Mouse (Mus musculus) neural tube, embryonic 11.5 days (tissue): ENCODE measurements around the gene Gm21964. TPM values are rescaled to one million over a fixed set of nuclear protein-coding genes. Genes with fewer than 3 reads are reported as not detected.

Experiments
- ATAC-seq: fragments of 200-750 bp; cut with Nextera tagmentation; 2 replicates; pipeline ENCODE4 v1.8.0; 2017; ENCODE audit warnings: moderate number of reproducible peaks, mild to moderate bottlenecking, moderate TSS enrichment, moderate library complexity; ENCODE audit not compliant: insufficient read depth, low FRiP score, low TSS enrichment
- DNase-seq: peaks from one replicate; pipeline ENCODE4 v3.0.0-alpha.2; 2015; ENCODE audit warnings: low spot score
- H3K27ac ChIP-seq: fragments of 300-500 bp; sonication (generic); 2 replicates; pipeline ENCODE4 v1.5.1; 2014; ENCODE audit warnings: low read depth, mild to moderate bottlenecking, low read length
- H3K27me3 ChIP-seq: fragments of 300-500 bp; sonication (generic); 2 replicates; pipeline ENCODE4 v1.6.1; 2014; ENCODE audit warnings: mild to moderate bottlenecking, low read length, mixed read lengths; ENCODE audit not compliant: control insufficient read depth, insufficient read depth
- H3K36me3 ChIP-seq: fragments of 300-500 bp; sonication (generic); 2 replicates; pipeline ENCODE4 v1.6.1; 2014; ENCODE audit warnings: mild to moderate bottlenecking, low read length, moderate library complexity, mixed read lengths; ENCODE audit not compliant: control insufficient read depth, insufficient read depth
- H3K4me1 ChIP-seq: fragments of 300-500 bp; sonication (generic); 2 replicates; pipeline ENCODE4 v1.6.1; 2014; ENCODE audit warnings: low read length, mixed read lengths; ENCODE audit not compliant: control insufficient read depth, insufficient read depth
- H3K4me2 ChIP-seq: fragments of 300-500 bp; sonication (generic); 2 replicates; pipeline ENCODE4 v1.6.1; 2014; ENCODE audit warnings: low read depth, mild to moderate bottlenecking, moderate library complexity
- H3K4me3 ChIP-seq: fragments of 300-500 bp; sonication (generic); 2 replicates; pipeline ENCODE4 v1.5.1; 2014; ENCODE audit warnings: low read depth, low read length
- H3K9ac ChIP-seq: fragments of 300-500 bp; sonication (generic); 2 replicates; pipeline ENCODE4 v1.6.1; 2014; ENCODE audit warnings: mild to moderate bottlenecking, low read length
- H3K9me3 ChIP-seq: fragments of 300-500 bp; sonication (generic); 2 replicates; pipeline ENCODE4 v1.6.1; 2016; ENCODE audit warnings: low read length; ENCODE audit not compliant: control insufficient read depth
- WGBS: fragments of 180-500 bp; shearing (Covaris S2); extraction: QIAGEN DNeasy Blood & Tissue Kit; methylation state at CpG from one replicate; pipeline ENCODE4 v1.1.7; 2014; 5-methylcytosine and 5-hydroxymethylcytosine counted together
- polyA plus RNA-seq: library from polyadenylated mRNA; unstranded; fragments of >200 nt; fragmentation: Nextera tagmentation; extraction: Ambion mirVana; gene quantifications from 2 replicates; pipeline ENCODE4 v1.2.1, GENCODE M21; 2014

Gene Gm21964
- polyA plus RNA-seq: not detected in 2 replicates

- ATAC-seq: no peak
These were observed at the start of gene Gm21964 for GRCm38 (mm10) chr8:110100907-110101306. Gm21964 (plus strand) TSS chr8:110101207.

GRCm38 (mm10) chr8:110051208-110051607, 49.8 kb upstream of the Gm21964 start:
- H3K4me1 ChIP-seq: no peaks in the 10 kb centered on the region
- no peaks in the 10 kb centered on the region for H3K27me3 ChIP-seq
- H3K4me3 ChIP-seq: no peak overlapping the region
- no peaks in the 10 kb centered on the region for H3K36me3 ChIP-seq
- no peak overlapping the region for H3K9ac ChIP-seq
- H3K4me2 ChIP-seq: no peak overlapping the region
- ATAC-seq: no peak
- 82% methylated on average over 6 of the region's 6 CpGs for WGBS
- H3K9me3 ChIP-seq: no peaks in the 10 kb centered on the region
- DNase-seq: no peak
- no peak overlapping the region for H3K27ac ChIP-seq

More at GRCm38 (mm10) chr8:110100907-110101306, at the start of gene Gm21964:
- Histone ChIP-seq H3K36me3 (no peaks in the 10 kb centered on the region), H3K27ac (no peak within 1 kb of the TSS), H3K9me3 (no peaks in the 10 kb centered on the region), H3K4me2 (no peak within 1 kb of the TSS), H3K27me3 (no peaks in the 10 kb centered on the region), H3K4me3 (no peak within 1 kb of the TSS), H3K9ac (no peak within 1 kb of the TSS), H3K4me1 (no peaks in the 10 kb centered on the region)
- WGBS: 89% methylated on average over 10 of the region's 12 CpGs
- no peak for DNase-seq

GRCm38 (mm10) chr8:110058207-110058606, 42.8 kb upstream of the Gm21964 start:
- no peaks in the 10 kb centered on the region for H3K4me1 ChIP-seq
- no peak overlapping the region for H3K9ac ChIP-seq
- H3K4me2 ChIP-seq: no peak overlapping the region
- no peak overlapping the region for H3K27ac ChIP-seq
- no peak overlapping the region for H3K4me3 ChIP-seq
- WGBS: 85% methylated on average over 8 of the region's 8 CpGs
- H3K27me3 ChIP-seq: no peaks in the 10 kb centered on the region
- H3K9me3 ChIP-seq: no peaks in the 10 kb centered on the region
- no peak for DNase-seq
- H3K36me3 ChIP-seq: no peaks in the 10 kb centered on the region
- ATAC-seq: no peak

- ATAC-seq (no peak), DNase-seq (no peak)
- H3K9me3 ChIP-seq: no peaks in the 10 kb centered on the region
- no peaks in the 10 kb centered on the region for H3K36me3 ChIP-seq
- H3K4me3 ChIP-seq: no peak overlapping the region
- H3K4me1 ChIP-seq: no peaks in the 10 kb centered on the region
- 73% methylated on average over 9 of the region's 9 CpGs for WGBS
- H3K27me3 ChIP-seq: no peaks in the 10 kb centered on the region
- H3K27ac ChIP-seq: no peak overlapping the region
- no peak overlapping the region for H3K9ac ChIP-seq
- H3K4me2 ChIP-seq: no peak overlapping the region
These were observed 36.8 kb upstream of the Gm21964 start for GRCm38 (mm10) chr8:110064161-110064560.

GRCm38 (mm10) chr8:110064606-110065365, 36.2 kb upstream of the Gm21964 start:
- no peaks in the 10 kb centered on the region for H3K9me3 ChIP-seq
- DNase-seq (no peak), ATAC-seq (no peak)
- H3K4me3 ChIP-seq: no peak overlapping the region
- no peak overlapping the region for H3K9ac ChIP-seq
- no peaks in the 10 kb centered on the region for H3K36me3 ChIP-seq
- no peaks in the 10 kb centered on the region for H3K27me3 ChIP-seq
- WGBS: 91% methylated on average over 18 of the region's 18 CpGs
- no peak overlapping the region for H3K27ac ChIP-seq
- H3K4me1 ChIP-seq: no peaks in the 10 kb centered on the region
- no peak overlapping the region for H3K4me2 ChIP-seq

GRCm38 (mm10) chr8:110065676-110066075, 35.3 kb upstream of the Gm21964 start:
- ATAC-seq: no peak
- WGBS: 87% methylated on average over 4 of the region's 4 CpGs
- Histone ChIP-seq H3K27ac (no peak overlapping the region), H3K9ac (no peak overlapping the region), H3K4me2 (no peak overlapping the region), H3K9me3 (no peaks in the 10 kb centered on the region), H3K36me3 (no peaks in the 10 kb centered on the region), H3K4me1 (no peaks in the 10 kb centered on the region), H3K27me3 (no peaks in the 10 kb centered on the region), H3K4me3 (no peak overlapping the region)
- no peak for DNase-seq

- Histone ChIP-seq H3K36me3 (no peaks in the 10 kb centered on the region), H3K4me3 (no peak overlapping the region), H3K27me3 (no peaks in the 10 kb centered on the region), H3K4me1 (no peaks in the 10 kb centered on the region), H3K9me3 (no peaks in the 10 kb centered on the region), H3K27ac (no peak overlapping the region), H3K9ac (no peak overlapping the region), H3K4me2 (no peak overlapping the region)
- DNase-seq (no peak), ATAC-seq (no peak)
- WGBS: 91% methylated on average over 4 of the region's 4 CpGs
These were observed 31.3 kb upstream of the Gm21964 start for GRCm38 (mm10) chr8:110069706-110070105.

GRCm38 (mm10) chr8:110071600-110071999, 29.4 kb upstream of the Gm21964 start:
- WGBS: 17% methylated on average over 9 of the region's 9 CpGs
- Histone ChIP-seq H3K4me1 (no peaks in the 10 kb centered on the region), H3K9me3 (no peaks in the 10 kb centered on the region), H3K27ac (no peak overlapping the region), H3K36me3 (no peaks in the 10 kb centered on the region), H3K9ac (no peak overlapping the region), H3K4me2 (no peak overlapping the region), H3K4me3 (no peak overlapping the region), H3K27me3 (no peaks in the 10 kb centered on the region)
- DNase-seq (peak; percentile 80), ATAC-seq (no peak)

GRCm38 (mm10) chr8:110074496-110074895, 26.5 kb upstream of the Gm21964 start:
- Histone ChIP-seq H3K4me3 (no peak overlapping the region), H3K4me2 (no peak overlapping the region), H3K4me1 (no peaks in the 10 kb centered on the region), H3K36me3 (no peaks in the 10 kb centered on the region), H3K9ac (no peak overlapping the region), H3K27ac (no peak overlapping the region), H3K9me3 (no peaks in the 10 kb centered on the region), H3K27me3 (no peaks in the 10 kb centered on the region)
- ATAC-seq: no peak
- 88% methylated on average over 8 of the region's 8 CpGs for WGBS
- DNase-seq: no peak
